In genomic region chrX:19288171-19288570, GRCm38 (mm10) we compare ENCODE assay signal across 17 mouse cellular contexts.
"Had no signal": no experiment of that assay in that cellular context is flagged by ENCODE, and none has a peak within 500 bp of the region (broad histone marks: within the 10 kb centered on the region; RNA-seq: fewer than 3 reads in every experiment).

No protein-coding gene starts in this region.

- ATAC-seq: lung, postnatal 0 days; midbrain, embryonic 13.5 days; midbrain, embryonic 15.5 days had no signal

- H3K4me1 ChIP-seq: lung, embryonic 15.5 days; megakaryocyte, embryonic 14.5 days; midbrain, embryonic 13.5 days; midbrain, embryonic 15.5 days; neural tube, embryonic 12.5 days; stomach, embryonic 15.5 days had no signal

- H3K4me2 ChIP-seq: lung, embryonic 15.5 days; midbrain, embryonic 11.5 days; midbrain, embryonic 13.5 days; midbrain, embryonic 15.5 days; neural tube, embryonic 12.5 days; stomach, embryonic 15.5 days had no signal

- H3K4me3 ChIP-seq: lung, embryonic 15.5 days; megakaryocyte, embryonic 14.5 days; midbrain, embryonic 13.5 days; midbrain, embryonic 15.5 days; neural tube, embryonic 12.5 days; stomach, embryonic 15.5 days had no signal

- H3K36me3 ChIP-seq: lung, embryonic 15.5 days; midbrain, embryonic 13.5 days; midbrain, embryonic 15.5 days; neural tube, embryonic 12.5 days; stomach, embryonic 15.5 days had no signal

- H3K9me3 ChIP-seq: lung, embryonic 15.5 days; midbrain, embryonic 15.5 days; neural tube, embryonic 12.5 days; stomach, embryonic 15.5 days had no signal

- H3K9ac ChIP-seq: lung, embryonic 15.5 days; midbrain, embryonic 13.5 days; midbrain, embryonic 15.5 days; neural tube, embryonic 12.5 days; stomach, embryonic 15.5 days had no signal

- H3K27me3 ChIP-seq: lung, embryonic 15.5 days; megakaryocyte, embryonic 14.5 days; midbrain, embryonic 13.5 days; midbrain, embryonic 15.5 days; neural tube, embryonic 12.5 days; stomach, embryonic 15.5 days had no signal

- H3K27ac ChIP-seq: lung, embryonic 15.5 days; macrophage; midbrain, embryonic 13.5 days; midbrain, embryonic 15.5 days; neural tube, embryonic 12.5 days; stomach, embryonic 15.5 days; stomach, postnatal 0 days had no signal

- DNase-seq: lung, adult 2 months; lung, postnatal 14 days; lung, postnatal 36 days; right cerebral cortex, postnatal 14 days; thymus, adult 2 months; thymus, postnatal 25 days; thymus, postnatal 4 days had no signal
